Mouse (Mus musculus) megakaryocyte, embryonic 14.5 days (primary cell): Measurements from ENCODE around the gene Dapk2.

Source experiments
- FLI1 ChIP-seq: IDR thresholded peaks from 2 replicates; pipeline ENCODE4 v1.6.1; 2012; ENCODE audit warnings: low read length, inconsistent platforms, mixed read lengths
- GATA1 ChIP-seq: IDR thresholded peaks from 3 replicates; pipeline ENCODE4 v1.6.1; 2012; ENCODE audit warnings: mixed read lengths, low read length, inconsistent platforms, borderline replicate concordance

GRCm38 (mm10) chr9:66237742-66238141, 79.7 kb downstream of the Dapk2 start:
- TF ChIP-seq GATA1 (no peak), FLI1 (no peak)
